Mouse (Mus musculus): ENCODE results near the gene Dglucy. TPM values are rescaled to one million over a fixed set of nuclear protein-coding genes. Genes with fewer than 3 reads are reported as not detected.
"Not testable (repeated sequence)": the region's sequence is repeated elsewhere in the genome, so short reads cannot be mapped to it uniquely, and the experiment has no call there.

Gene Dglucy
- polyA plus RNA-seq, 1 experiment from 2014 or later: 2.4 TPM

- no peaks in the 10 kb centered on the region for H3K27me3 ChIP-seq (replicated peaks; ENCODE audit: control insufficient read depth, insufficient read depth, low read length)
- no peak overlapping the region for H3K9ac ChIP-seq (ENCODE audit: low read length)
- H3K36me3 ChIP-seq (ENCODE audit: control insufficient read depth, insufficient read depth, low read length): no peaks in the 10 kb centered on the region
- ATAC-seq (replicated peaks; ENCODE audit: low FRiP score, low TSS enrichment, low read depth) (no peak), DNase-seq (ENCODE audit: low spot score) (no peak)
- 32% methylated on average over 3 of the region's 3 CpGs for whole genome bisulfite sequencing
- H3K4me2 ChIP-seq (ENCODE audit: low read length): no peak overlapping the region
- no peaks in the 10 kb centered on the region for H3K9me3 ChIP-seq (ENCODE audit: control insufficient read depth, low read length)
- H3K4me1 ChIP-seq (replicated peaks; ENCODE audit: control insufficient read depth, insufficient read depth, low read length): no peaks in the 10 kb centered on the region
- no peak overlapping the region for H3K27ac ChIP-seq (ENCODE audit: low read depth)
- no peak overlapping the region for H3K4me3 ChIP-seq (ENCODE audit: low read depth, low read length)
These were observed 11.2 kb downstream of the Dglucy start for GRCm38 (mm10) chr12:100789981-100790550.

GRCm38 (mm10) chr12:100791425-100791824, 12.6 kb downstream of the Dglucy start:
- Histone ChIP-seq H3K4me1 (replicated peaks; ENCODE audit: control insufficient read depth, insufficient read depth, low read length) (no peaks in the 10 kb centered on the region), H3K4me3 (ENCODE audit: low read depth, low read length) (no peak overlapping the region), H3K36me3 (ENCODE audit: control insufficient read depth, insufficient read depth, low read length) (no peaks in the 10 kb centered on the region), H3K27ac (ENCODE audit: low read depth) (no peak overlapping the region), H3K27me3 (replicated peaks; ENCODE audit: control insufficient read depth, insufficient read depth, low read length) (no peaks in the 10 kb centered on the region), H3K4me2 (ENCODE audit: low read length) (no peak overlapping the region), H3K9ac (ENCODE audit: low read length) (no peak overlapping the region), H3K9me3 (ENCODE audit: control insufficient read depth, low read length) (no peaks in the 10 kb centered on the region)
- DNase-seq (ENCODE audit: low spot score): no peak
- no peak for ATAC-seq (replicated peaks; ENCODE audit: low FRiP score, low TSS enrichment, low read depth)
- WGBS: 85% methylated on average over 6 of the region's 6 CpGs

GRCm38 (mm10) chr12:100794450-100795230, 15.8 kb downstream of the Dglucy start:
- H3K27ac ChIP-seq (ENCODE audit: low read depth): no peak overlapping the region
- WGBS: 62% methylated on average over 7 of the region's 7 CpGs
- DNase-seq (ENCODE audit: low spot score): no peak

GRCm38 (mm10) chr12:100795390-100796036, 16.7 kb downstream of the Dglucy start:
- Histone ChIP-seq H3K4me2 (ENCODE audit: low read length) (no peak overlapping the region), H3K9me3 (ENCODE audit: control insufficient read depth, low read length) (no peaks in the 10 kb centered on the region), H3K27ac (ENCODE audit: low read depth) (no peak overlapping the region), H3K4me1 (replicated peaks; ENCODE audit: control insufficient read depth, insufficient read depth, low read length) (no peaks in the 10 kb centered on the region), H3K9ac (ENCODE audit: low read length) (no peak overlapping the region), H3K27me3 (replicated peaks; ENCODE audit: control insufficient read depth, insufficient read depth, low read length) (no peaks in the 10 kb centered on the region), H3K4me3 (ENCODE audit: low read depth, low read length) (no peak overlapping the region), H3K36me3 (ENCODE audit: control insufficient read depth, insufficient read depth, low read length) (no peaks in the 10 kb centered on the region)
- WGBS: 62% methylated on average over 7 of the region's 7 CpGs
- no peak for DNase-seq (ENCODE audit: low spot score)
- ATAC-seq (replicated peaks; ENCODE audit: low FRiP score, low TSS enrichment, low read depth): no peak

More at GRCm38 (mm10) chr12:100794450-100795230, 15.8 kb downstream of the Dglucy start:
- Histone ChIP-seq H3K9me3 (ENCODE audit: control insufficient read depth, low read length) (no peaks in the 10 kb centered on the region), H3K36me3 (ENCODE audit: control insufficient read depth, insufficient read depth, low read length) (no peaks in the 10 kb centered on the region), H3K27me3 (replicated peaks; ENCODE audit: control insufficient read depth, insufficient read depth, low read length) (no peaks in the 10 kb centered on the region), H3K4me1 (replicated peaks; ENCODE audit: control insufficient read depth, insufficient read depth, low read length) (no peaks in the 10 kb centered on the region), H3K4me2 (ENCODE audit: low read length) (no peak overlapping the region), H3K4me3 (ENCODE audit: low read depth, low read length) (no peak overlapping the region), H3K9ac (ENCODE audit: low read length) (no peak overlapping the region)
- ATAC-seq (replicated peaks; ENCODE audit: low FRiP score, low TSS enrichment, low read depth): no peak

- DNase-seq (ENCODE audit: low spot score): not testable (repeated sequence)
These were observed 24.5 kb downstream of the Dglucy start for GRCm38 (mm10) chr12:100803391-100803790.

GRCm38 (mm10) chr12:100807280-100807679, 28.4 kb downstream of the Dglucy start:
- Histone ChIP-seq H3K4me3 (ENCODE audit: low read depth, low read length) (no peak overlapping the region), H3K9ac (ENCODE audit: low read length) (no peak overlapping the region), H3K4me2 (ENCODE audit: low read length) (no peak overlapping the region), H3K4me1 (replicated peaks; ENCODE audit: control insufficient read depth, insufficient read depth, low read length) (no peaks in the 10 kb centered on the region), H3K9me3 (ENCODE audit: control insufficient read depth, low read length) (no peaks in the 10 kb centered on the region), H3K27me3 (replicated peaks; ENCODE audit: control insufficient read depth, insufficient read depth, low read length) (no peaks in the 10 kb centered on the region), H3K36me3 (ENCODE audit: control insufficient read depth, insufficient read depth, low read length) (no peaks in the 10 kb centered on the region), H3K27ac (ENCODE audit: low read depth) (no peak overlapping the region)
- WGBS: 84% methylated on average over 7 of the region's 7 CpGs
- DNase-seq (ENCODE audit: low spot score) (no peak), ATAC-seq (replicated peaks; ENCODE audit: low FRiP score, low TSS enrichment, low read depth) (no peak)

More at GRCm38 (mm10) chr12:100803391-100803790, 24.5 kb downstream of the Dglucy start:
- H3K36me3 ChIP-seq (ENCODE audit: control insufficient read depth, insufficient read depth, low read length); H3K4me3 ChIP-seq (ENCODE audit: low read depth, low read length); H3K4me1 ChIP-seq (replicated peaks; ENCODE audit: control insufficient read depth, insufficient read depth, low read length); H3K4me2 ChIP-seq (ENCODE audit: low read length); H3K27me3 ChIP-seq (replicated peaks; ENCODE audit: control insufficient read depth, insufficient read depth, low read length); H3K27ac ChIP-seq (ENCODE audit: low read depth); ATAC-seq (replicated peaks; ENCODE audit: low FRiP score, low TSS enrichment, low read depth); H3K9ac ChIP-seq (ENCODE audit: low read length); H3K9me3 ChIP-seq (ENCODE audit: control insufficient read depth, low read length): not testable (repeated sequence)
- WGBS: 90% methylated on average over 16 of the region's 19 CpGs

- WGBS: 49% methylated on average over 13 of the region's 13 CpGs
These were observed 29.9 kb downstream of the Dglucy start for GRCm38 (mm10) chr12:100808609-100809280.

GRCm38 (mm10) chr12:100810542-100810941, 31.7 kb downstream of the Dglucy start:
- ATAC-seq (replicated peaks; ENCODE audit: low FRiP score, low TSS enrichment, low read depth): no peak
- H3K4me1 ChIP-seq (replicated peaks; ENCODE audit: control insufficient read depth, insufficient read depth, low read length): no peaks in the 10 kb centered on the region
- DNase-seq (ENCODE audit: low spot score): no peak
- H3K4me2 ChIP-seq (ENCODE audit: low read length): no peak overlapping the region
- no peaks in the 10 kb centered on the region for H3K27me3 ChIP-seq (replicated peaks; ENCODE audit: control insufficient read depth, insufficient read depth, low read length)
- H3K9me3 ChIP-seq (ENCODE audit: control insufficient read depth, low read length): no peaks in the 10 kb centered on the region
- H3K9ac ChIP-seq (ENCODE audit: low read length): no peak overlapping the region
- no peak overlapping the region for H3K4me3 ChIP-seq (ENCODE audit: low read depth, low read length)
- H3K36me3 ChIP-seq (ENCODE audit: control insufficient read depth, insufficient read depth, low read length): no peaks in the 10 kb centered on the region
- WGBS: 92% methylated on average over 11 of the region's 11 CpGs
- no peak overlapping the region for H3K27ac ChIP-seq (ENCODE audit: low read depth)

More at GRCm38 (mm10) chr12:100808609-100809280, 29.9 kb downstream of the Dglucy start:
- no peaks in the 10 kb centered on the region for H3K4me1 ChIP-seq (replicated peaks; ENCODE audit: control insufficient read depth, insufficient read depth, low read length)
- DNase-seq (ENCODE audit: low spot score): no peak
- no peak for ATAC-seq (replicated peaks; ENCODE audit: low FRiP score, low TSS enrichment, low read depth)
- H3K4me3 ChIP-seq (ENCODE audit: low read depth, low read length): no peak overlapping the region
- no peaks in the 10 kb centered on the region for H3K36me3 ChIP-seq (ENCODE audit: control insufficient read depth, insufficient read depth, low read length)
- H3K27me3 ChIP-seq (replicated peaks; ENCODE audit: control insufficient read depth, insufficient read depth, low read length): no peaks in the 10 kb centered on the region
- H3K9me3 ChIP-seq (ENCODE audit: control insufficient read depth, low read length): no peaks in the 10 kb centered on the region
- H3K27ac ChIP-seq (ENCODE audit: low read depth): no peak overlapping the region
- no peak overlapping the region for H3K9ac ChIP-seq (ENCODE audit: low read length)
- no peak overlapping the region for H3K4me2 ChIP-seq (ENCODE audit: low read length)
